Mouse (Mus musculus): ENCODE data around the gene Hist2h2aa1. TPM values are rescaled to one million over a fixed set of nuclear protein-coding genes. Genes with fewer than 3 reads are reported as not detected.
"Not testable (repeated sequence)": the region's sequence is repeated elsewhere in the genome, so short reads cannot be mapped to it uniquely, and the experiment has no call there.

Gene Hist2h2aa1
- polyA plus RNA-seq, 1 experiment from 2014 or later = 22.0 TPM

GRCm38 (mm10) chr3:96266132-96266710 is 20.9 kb downstream of the Hist2h2aa1 start:
- Histone ChIP-seq H3K27me3 (replicated peaks; ENCODE audit: control insufficient read depth, insufficient read depth, low read length) (no peaks in the 10 kb centered on the region), H3K27ac (replicated peaks; ENCODE audit: low read depth, low read length) (no peak overlapping the region), H3K36me3 (ENCODE audit: control insufficient read depth, insufficient read depth, low read length) (no peaks in the 10 kb centered on the region), H3K9me3 (ENCODE audit: control insufficient read depth, low read length) (no peaks in the 10 kb centered on the region), H3K4me3 (ENCODE audit: low read depth, low read length) (no peak overlapping the region), H3K4me1 (ENCODE audit: control insufficient read depth, insufficient read depth, low read length) (peaks cover 18% of the 10 kb centered on the region), H3K9ac (ENCODE audit: low read depth, low read length) (no peak overlapping the region), H3K4me2 (ENCODE audit: low read depth, low read length) (no peak overlapping the region)
- DNase-seq (ENCODE audit: low spot score) (no peak), ATAC-seq (ENCODE audit: low read depth) (no peak)
- 85% methylated on average over 8 of the region's 8 CpGs for WGBS

- Histone ChIP-seq H3K4me1 (ENCODE audit: control insufficient read depth, insufficient read depth, low read length) (peaks cover 15% of the 10 kb centered on the region), H3K9me3 (ENCODE audit: control insufficient read depth, low read length) (no peaks in the 10 kb centered on the region), H3K4me2 (ENCODE audit: low read depth, low read length) (peak overlapping the region; percentile 55), H3K4me3 (ENCODE audit: low read depth, low read length) (no peak overlapping the region; the same call in 1 of the 2 replicates), H3K9ac (ENCODE audit: low read depth, low read length) (no peak overlapping the region), H3K27me3 (replicated peaks; ENCODE audit: control insufficient read depth, insufficient read depth, low read length) (no peaks in the 10 kb centered on the region), H3K36me3 (ENCODE audit: control insufficient read depth, insufficient read depth, low read length) (no peaks in the 10 kb centered on the region), H3K27ac (replicated peaks; ENCODE audit: low read depth, low read length) (peak overlapping the region; percentile 94)
- ATAC-seq (ENCODE audit: low read depth) (no peak), DNase-seq (ENCODE audit: low spot score) (no peak)
- 77% methylated on average over 4 of the region's 4 CpGs for WGBS
Measured at GRCm38 (mm10) chr3:96267541-96267940, 22.2 kb downstream of the Hist2h2aa1 start.

- H3K4me2 ChIP-seq (ENCODE audit: low read depth, low read length) = peak within 1 kb of the TSS; percentile 79
- 24% methylated on average over 28 of the region's 30 CpGs for WGBS
- DNase-seq (ENCODE audit: low spot score) = peak; percentile 97
- H3K27ac ChIP-seq (replicated peaks; ENCODE audit: low read depth, low read length) = peak within 1 kb of the TSS; percentile 98
- H3K9me3 ChIP-seq (ENCODE audit: control insufficient read depth, low read length) = no peaks in the 10 kb centered on the region
- H3K9ac ChIP-seq (ENCODE audit: low read depth, low read length) = peak within 1 kb of the TSS; percentile 71
- peak; percentile 72 for ATAC-seq (ENCODE audit: low read depth)
- no peaks in the 10 kb centered on the region for H3K36me3 ChIP-seq (ENCODE audit: control insufficient read depth, insufficient read depth, low read length)
- H3K27me3 ChIP-seq (replicated peaks; ENCODE audit: control insufficient read depth, insufficient read depth, low read length) = no peaks in the 10 kb centered on the region
- peak within 1 kb of the TSS; percentile 50 for H3K4me3 ChIP-seq (ENCODE audit: low read depth, low read length)
- peaks cover 15% of the 10 kb centered on the region for H3K4me1 ChIP-seq (ENCODE audit: control insufficient read depth, insufficient read depth, low read length)
Measured at GRCm38 (mm10) chr3:96268051-96268775, 22.9 kb downstream of the Hist2h2aa1 start, which contains the start of gene Hist2h3b. TSS of gene Hist2h3b (plus strand) at chr3:96268654.

GRCm38 (mm10) chr3:96268776-96269378 is 23.6 kb downstream of the Hist2h2aa1 start:
- under 1% methylated on average over 8 of the region's 44 CpGs for WGBS
- peak; percentile 5 for ATAC-seq (ENCODE audit: low read depth)
- Histone ChIP-seq H3K9ac (ENCODE audit: low read depth, low read length) (peak overlapping the region; percentile 71), H3K4me2 (ENCODE audit: low read depth, low read length) (peak overlapping the region; percentile 79), H3K27ac (replicated peaks; ENCODE audit: low read depth, low read length) (peak overlapping the region; percentile 98), H3K4me3 (ENCODE audit: low read depth, low read length) (peak overlapping the region; percentile 50), H3K4me1 (ENCODE audit: control insufficient read depth, insufficient read depth, low read length) (peaks cover 14% of the 10 kb centered on the region)
- not testable (repeated sequence) for H3K36me3 ChIP-seq (ENCODE audit: control insufficient read depth, insufficient read depth, low read length); H3K27me3 ChIP-seq (replicated peaks; ENCODE audit: control insufficient read depth, insufficient read depth, low read length); H3K9me3 ChIP-seq (ENCODE audit: control insufficient read depth, low read length); DNase-seq (ENCODE audit: low spot score)

DNA sequence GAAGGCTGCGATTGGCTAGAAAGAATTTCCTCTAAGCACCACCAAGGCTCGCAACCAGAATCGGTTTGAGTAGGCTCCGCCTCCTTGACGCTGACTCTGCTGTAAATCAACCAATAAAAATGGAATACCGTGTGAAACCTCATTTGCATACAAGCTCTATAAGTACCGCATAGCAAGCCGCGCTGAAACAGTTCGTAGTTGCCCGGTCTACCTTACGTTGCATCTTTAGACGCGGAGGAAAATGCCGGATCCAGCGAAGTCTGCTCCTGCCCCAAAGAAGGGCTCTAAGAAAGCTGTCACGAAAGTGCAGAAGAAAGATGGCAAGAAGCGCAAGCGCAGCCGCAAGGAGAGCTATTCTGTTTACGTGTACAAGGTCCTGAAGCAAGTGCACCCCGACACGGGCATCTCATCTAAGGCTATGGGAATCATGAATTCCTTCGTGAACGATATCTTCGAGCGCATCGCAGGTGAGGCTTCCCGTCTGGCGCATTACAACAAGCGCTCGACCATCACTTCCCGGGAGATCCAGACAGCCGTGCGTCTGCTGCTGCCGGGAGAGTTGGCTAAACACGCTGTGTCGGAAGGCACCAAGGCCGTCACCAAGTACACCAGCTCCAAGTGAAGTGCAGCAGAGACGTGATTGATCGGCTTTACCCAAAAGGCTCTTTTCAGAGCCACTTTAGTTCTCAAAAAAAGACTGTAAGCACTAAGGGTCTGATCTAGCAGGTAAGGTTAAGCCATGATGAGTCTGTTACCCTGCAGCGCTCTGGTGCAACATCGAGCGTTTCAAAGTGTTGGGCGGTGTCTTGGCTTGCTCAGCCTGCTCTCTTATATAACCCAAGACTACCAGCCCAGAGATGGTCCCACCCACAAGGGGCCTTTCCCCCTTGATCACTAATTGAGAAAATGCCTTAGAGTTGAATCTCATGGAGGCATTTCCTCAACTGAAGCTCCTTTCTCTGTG is 24.5 kb downstream of the Hist2h2aa1 start, which contains the start of gene Hist2h2bb:
Hist2h2bb (plus strand) TSS at position 242 of the 964 bp plus-strand sequence.
- ATAC-seq (ENCODE audit: low read depth) (peak; percentile 95), DNase-seq (ENCODE audit: low spot score) (peak; percentile 100)
- H3K9me3 ChIP-seq (ENCODE audit: control insufficient read depth, low read length) = no peaks in the 10 kb centered on the region
- H3K36me3 ChIP-seq (ENCODE audit: control insufficient read depth, insufficient read depth, low read length) = no peaks in the 10 kb centered on the region
- H3K4me3 ChIP-seq (ENCODE audit: low read depth, low read length) = peak within 1 kb of the TSS; percentile 50
- peak within 1 kb of the TSS; percentile 80 for H3K9ac ChIP-seq (ENCODE audit: low read depth, low read length)
- under 1% methylated on average over 45 of the region's 45 CpGs for WGBS
- H3K4me2 ChIP-seq (ENCODE audit: low read depth, low read length) = peak within 1 kb of the TSS; percentile 79
- peak within 1 kb of the TSS; percentile 98 for H3K27ac ChIP-seq (replicated peaks; ENCODE audit: low read depth, low read length)
- no peaks in the 10 kb centered on the region for H3K27me3 ChIP-seq (replicated peaks; ENCODE audit: control insufficient read depth, insufficient read depth, low read length)
- peaks cover 5% of the 10 kb centered on the region for H3K4me1 ChIP-seq (ENCODE audit: control insufficient read depth, insufficient read depth, low read length)

DNA sequence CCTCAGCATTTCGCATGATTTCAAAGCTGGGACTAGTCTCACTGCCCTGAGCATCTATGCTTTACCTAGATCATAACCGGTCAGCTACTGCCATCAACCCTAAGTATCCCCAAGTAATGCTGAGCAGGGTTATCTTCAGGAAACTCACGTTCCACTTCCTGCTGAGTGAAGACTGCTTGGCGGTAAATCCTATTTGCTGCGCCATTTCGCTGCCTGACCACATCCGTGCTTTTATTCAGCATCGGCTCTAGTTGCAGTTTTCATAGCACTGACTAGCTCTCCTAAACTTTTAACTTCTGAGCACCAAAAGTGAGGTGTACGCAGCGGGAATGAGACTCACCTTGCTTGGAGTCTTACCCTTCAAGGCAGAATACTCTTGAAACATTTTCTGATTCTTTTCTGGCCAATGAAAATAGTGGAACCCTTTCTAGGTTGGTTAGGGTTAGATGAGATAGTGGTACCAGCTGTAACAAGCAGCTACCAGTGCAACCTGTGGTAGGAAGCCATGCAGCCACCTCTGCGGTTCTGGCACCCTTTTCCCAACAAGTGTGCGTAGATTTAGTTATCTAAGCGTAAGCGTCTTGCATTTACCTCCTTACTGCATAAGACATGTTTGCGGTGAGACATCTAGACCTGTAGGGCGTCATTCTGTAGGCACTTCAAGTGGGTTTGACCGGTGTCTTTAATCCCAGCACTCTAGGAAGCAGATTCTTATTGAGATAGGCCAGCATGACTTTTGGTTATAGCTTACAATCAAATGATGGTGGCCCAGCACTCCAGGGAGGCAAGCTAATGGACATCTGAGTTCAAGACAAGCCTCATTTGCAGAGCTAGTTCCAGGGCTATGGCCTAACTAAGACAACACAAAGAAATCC is 28.5 kb downstream of the Hist2h2aa1 start:
- Histone ChIP-seq H3K36me3 (ENCODE audit: control insufficient read depth, insufficient read depth, low read length) (no peaks in the 10 kb centered on the region), H3K4me1 (ENCODE audit: control insufficient read depth, insufficient read depth, low read length) (0 out of 2 replicates have a peak, but pooled peaks cover 2% of the 10 kb centered on the region), H3K9ac (ENCODE audit: low read depth, low read length) (no peak overlapping the region), H3K27me3 (replicated peaks; ENCODE audit: control insufficient read depth, insufficient read depth, low read length) (no peaks in the 10 kb centered on the region), H3K4me3 (ENCODE audit: low read depth, low read length) (no peak overlapping the region), H3K9me3 (ENCODE audit: control insufficient read depth, low read length) (no peaks in the 10 kb centered on the region), H3K4me2 (ENCODE audit: low read depth, low read length) (no peak overlapping the region), H3K27ac (replicated peaks; ENCODE audit: low read depth, low read length) (no peak overlapping the region)
- DNase-seq (ENCODE audit: low spot score) = no peak
- ATAC-seq (ENCODE audit: low read depth) = no peak
- WGBS = 87% methylated on average over 17 of the region's 17 CpGs

DNA sequence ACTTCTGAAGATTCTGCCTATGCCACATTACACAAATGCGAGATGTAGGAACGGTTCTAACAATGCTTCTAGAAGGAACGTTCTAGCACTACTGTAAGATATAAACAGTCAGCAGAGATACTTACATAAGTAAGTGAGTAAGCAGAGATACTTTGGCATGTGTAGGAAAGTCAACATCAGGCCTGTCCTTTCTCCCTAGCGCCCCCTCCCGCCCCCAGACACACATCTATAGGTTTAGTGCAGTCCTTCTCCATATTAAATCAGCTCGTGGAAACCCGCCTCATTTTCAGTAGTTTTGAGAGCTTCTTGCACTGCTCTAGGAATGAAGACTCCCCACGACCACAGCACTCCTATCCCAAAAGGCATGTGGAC is 32.1 kb downstream of the Hist2h2aa1 start:
- Histone ChIP-seq H3K4me1 (ENCODE audit: control insufficient read depth, insufficient read depth, low read length) (0 out of 2 replicates have a peak, but pooled peaks cover 2% of the 10 kb centered on the region), H3K9me3 (ENCODE audit: control insufficient read depth, low read length) (no peaks in the 10 kb centered on the region), H3K4me3 (ENCODE audit: low read depth, low read length) (peak overlapping the region; percentile 49), H3K27me3 (replicated peaks; ENCODE audit: control insufficient read depth, insufficient read depth, low read length) (no peaks in the 10 kb centered on the region), H3K27ac (replicated peaks; ENCODE audit: low read depth, low read length) (peak overlapping the region; percentile 83), H3K9ac (ENCODE audit: low read depth, low read length) (peak overlapping the region; percentile 66), H3K36me3 (ENCODE audit: control insufficient read depth, insufficient read depth, low read length) (no peaks in the 10 kb centered on the region), H3K4me2 (ENCODE audit: low read depth, low read length) (peak overlapping the region; percentile 76)
- DNase-seq (ENCODE audit: low spot score) (peak; percentile 76), ATAC-seq (ENCODE audit: low read depth) (peak; percentile 46)
- 19% methylated on average over 8 of the region's 8 CpGs for WGBS
